Mouse (Mus musculus) bone marrow macrophage, adult 2 months (primary cell): ENCODE results near the gene Gata1.

ENCODE experiments used
- CTCF ChIP-seq: IDR thresholded peaks from 2 replicates; pipeline ENCODE4 v1.5.1; 2012; ENCODE audit warnings: low read depth, mild to moderate bottlenecking, low read length, moderate library complexity
- POLR2A ChIP-seq: IDR thresholded peaks from 2 replicates; pipeline ENCODE4 v1.6.1; 2012; ENCODE audit warnings: mild to moderate bottlenecking, low read depth, low read length, borderline replicate concordance

DNA sequence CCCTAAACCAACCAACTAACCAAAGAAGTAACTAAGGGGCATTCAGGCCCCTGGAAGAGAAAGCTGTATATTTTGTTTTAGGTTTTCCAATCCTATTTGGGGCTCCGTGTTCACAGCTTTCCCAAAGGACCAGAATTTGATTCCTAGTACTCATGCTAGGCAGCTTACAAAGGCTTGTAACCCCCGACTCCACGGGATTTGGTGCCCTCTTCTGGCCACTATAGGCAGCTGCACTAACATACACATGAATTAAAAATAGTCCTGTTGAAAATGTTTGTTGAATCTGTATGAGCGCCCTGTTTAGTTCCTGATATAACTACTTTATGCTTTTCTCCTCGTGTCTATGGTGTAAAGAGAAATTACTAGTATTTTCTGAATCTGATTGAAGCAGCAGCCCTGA, 39.3 kb upstream of the Gata1 start:
- TF ChIP-seq CTCF (peak; percentile 56), POLR2A (no peak)
